Comparison of ENCODE assay signal across 15 mouse cellular contexts in genomic region chr13:41727803-41728202, GRCm38 (mm10).
"Had no signal": no experiment of that assay in that cellular context is flagged by ENCODE, and none has a peak within 500 bp of the region (broad histone marks: within the 10 kb centered on the region; RNA-seq: fewer than 3 reads in every experiment).

No protein-coding gene starts in this region.

- DNase-seq: liver, postnatal 0 days; lung, adult 2 months; lung, postnatal 14 days; lung, postnatal 36 days; retina, postnatal 1 day; right cerebral cortex, adult 18-20 months; right cerebral cortex, postnatal 25 days; right cerebral cortex, postnatal 4 days; spleen, adult 18-20 months; thymus, adult 18-20 months; thymus, postnatal 14 days; thymus, postnatal 36 days had no signal

- ATAC-seq: liver, postnatal 0 days; lung, postnatal 0 days; midbrain, embryonic 13.5 days; midbrain, embryonic 16.5 days had no signal
